Mouse (Mus musculus) retina, postnatal 7 days (tissue): ENCODE results near the gene I0C0044D17Rik.

Experiments used
- DNase-seq: peaks from one replicate; pipeline ENCODE4 v3.0.0-alpha.2; 2012; ENCODE audit warnings: low read depth, low spot score

I0C0044D17Rik gene

DNA sequence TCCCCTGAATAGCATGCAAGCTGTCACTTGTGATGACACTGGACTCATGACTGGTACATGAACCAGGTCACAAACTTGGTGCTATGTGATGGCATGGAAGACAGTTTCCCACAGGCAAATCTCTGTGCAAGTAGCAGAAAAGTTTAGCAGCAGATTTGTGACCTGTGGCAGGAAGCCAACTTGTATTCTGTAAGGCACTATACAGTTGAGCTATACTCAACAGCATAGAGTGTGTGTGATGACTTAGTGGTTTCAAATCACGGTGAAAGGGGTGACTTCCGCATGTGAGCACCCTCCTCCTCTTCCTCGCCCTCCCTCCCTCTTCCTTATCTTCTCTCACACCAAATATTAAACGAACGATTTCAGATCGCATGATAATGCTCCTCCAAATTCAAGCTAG is 46.2 kb downstream of the I0C0044D17Rik start:
- no peak for DNase-seq

DNA sequence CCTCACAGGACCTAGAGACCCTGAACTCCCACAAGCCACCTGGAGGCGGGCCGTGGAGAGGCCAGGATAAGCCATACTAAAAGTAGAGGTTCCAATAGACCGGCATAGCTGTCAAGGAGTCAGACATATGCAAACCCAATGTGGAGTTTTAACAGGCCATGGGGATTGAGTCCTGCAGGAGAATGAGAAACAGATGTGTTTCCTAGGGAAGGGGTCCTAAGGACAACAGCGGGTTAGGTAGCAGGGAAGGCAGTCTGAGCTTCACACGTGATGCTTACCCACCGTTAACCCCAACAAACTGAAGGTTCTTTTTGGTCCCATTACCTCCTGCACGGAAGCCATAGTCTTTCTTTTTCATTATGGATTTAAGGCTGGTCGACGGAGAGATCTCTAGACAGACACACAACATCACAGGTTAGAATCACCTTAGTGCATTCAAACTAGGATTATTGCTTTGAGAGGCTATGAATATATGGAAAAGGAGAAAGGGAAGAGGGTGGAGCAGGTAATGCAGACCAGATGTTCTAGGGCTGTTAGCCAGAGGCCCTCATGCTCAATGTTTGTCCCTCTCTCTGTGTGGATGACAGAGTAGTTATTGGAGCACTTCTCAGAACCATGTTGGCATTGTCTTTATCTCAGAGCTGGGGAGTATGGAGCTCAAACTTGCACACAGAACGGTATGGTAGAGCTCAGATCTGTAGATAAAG is 46.8 kb downstream of the I0C0044D17Rik start:
- DNase-seq = no peak

DNA sequence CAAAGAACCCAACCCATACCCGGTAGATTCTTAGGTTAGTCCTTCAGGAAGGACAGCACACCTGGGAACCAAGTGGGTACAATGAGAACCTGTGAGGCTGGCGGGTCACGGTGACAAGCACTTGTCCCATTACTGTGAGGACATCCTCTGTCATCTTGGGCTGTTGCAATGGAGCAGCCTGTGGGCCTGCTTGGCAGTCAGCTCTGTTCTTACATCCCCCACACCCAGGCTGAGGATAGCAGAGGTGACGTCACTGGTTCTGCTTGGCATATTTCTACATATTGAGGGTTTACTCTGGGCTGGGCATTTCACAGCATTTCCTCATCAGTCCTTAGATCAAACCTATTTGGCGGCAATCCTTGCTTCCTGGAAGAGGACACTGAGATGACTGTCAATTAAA is 49.9 kb downstream of the I0C0044D17Rik start:
- DNase-seq = no peak
